Mouse (Mus musculus) layer of hippocampus, adult 8-10 months (tissue): Measurements from ENCODE around the gene Slc39a1. TPM values are rescaled to one million over a fixed set of nuclear protein-coding genes. Genes with fewer than 3 reads are reported as not detected.
"Not testable (repeated sequence)": the region's sequence is repeated elsewhere in the genome, so short reads cannot be mapped to it uniquely, and the experiment has no call there.

Experiments
- DNase-seq, 2 experiments: peaks; one replicate each; pipeline ENCODE4 v3.0.0; 2022; ENCODE audit warnings: low spot score in 2 of 2
- total RNA-seq, 4 experiments: library from RNA; stranded (reverse); gene quantifications; 2 replicates each; pipeline ENCODE4 v1.2.4; 2022

Slc39a1 gene
- total RNA-seq, 4 experiments from 2014 or later: 43.0 to 64.2 (median 50.4) TPM

DNA sequence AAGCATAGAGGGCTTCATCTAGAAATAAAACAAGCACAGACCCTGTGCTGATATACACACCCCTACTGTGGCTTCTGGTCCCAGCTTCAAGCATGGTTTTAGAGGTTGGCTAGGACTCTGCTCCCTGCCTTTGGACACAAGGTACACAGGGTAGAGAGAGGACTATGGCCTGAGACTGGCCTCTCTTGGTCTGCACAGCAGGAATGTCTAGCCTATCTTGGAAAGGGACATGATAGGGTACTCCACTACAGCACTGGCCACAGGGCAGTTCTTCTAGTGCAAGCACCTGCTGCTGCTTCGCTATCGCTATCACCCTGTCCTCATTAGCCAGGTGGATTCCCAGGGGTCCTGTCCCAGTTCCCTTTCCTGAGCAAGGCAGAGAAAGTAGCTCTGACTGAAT lies 6.7 kb upstream of the Slc39a1 start:
- no peak for DNase-seq

DNA sequence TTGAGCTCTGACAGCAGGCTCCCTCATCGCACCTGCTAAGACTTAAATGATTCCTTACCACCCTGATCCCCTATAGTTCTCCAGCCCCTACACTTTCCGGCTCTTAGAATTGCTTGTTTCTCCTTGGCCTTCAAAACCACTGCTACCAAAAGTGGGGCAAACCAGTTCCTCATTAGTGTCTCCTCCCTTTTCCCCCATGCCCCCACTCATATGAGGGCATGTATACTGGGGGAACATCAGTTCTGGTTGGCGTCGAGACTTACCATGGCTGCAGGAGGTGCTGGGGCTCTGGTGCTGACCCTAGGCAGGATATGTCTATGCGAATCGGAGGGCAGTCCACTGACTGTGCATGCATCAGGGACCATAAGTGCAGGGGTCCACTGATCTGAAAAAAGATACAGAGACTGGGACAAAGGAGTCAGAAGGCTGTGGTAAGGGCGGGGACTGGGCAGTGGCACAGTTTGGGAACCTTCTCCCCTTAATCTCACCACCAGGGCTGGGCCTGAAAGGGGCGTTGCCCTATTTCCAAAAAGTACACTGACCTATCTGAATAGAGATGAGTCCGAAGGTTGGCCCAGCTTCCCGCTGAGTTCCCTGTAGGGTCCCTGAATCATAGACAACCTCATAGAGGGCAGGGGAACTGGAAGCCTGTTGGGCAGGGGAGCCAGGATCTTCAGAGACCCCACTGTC lies 6.2 kb upstream of the Slc39a1 start:
- no peak for DNase-seq

DNA sequence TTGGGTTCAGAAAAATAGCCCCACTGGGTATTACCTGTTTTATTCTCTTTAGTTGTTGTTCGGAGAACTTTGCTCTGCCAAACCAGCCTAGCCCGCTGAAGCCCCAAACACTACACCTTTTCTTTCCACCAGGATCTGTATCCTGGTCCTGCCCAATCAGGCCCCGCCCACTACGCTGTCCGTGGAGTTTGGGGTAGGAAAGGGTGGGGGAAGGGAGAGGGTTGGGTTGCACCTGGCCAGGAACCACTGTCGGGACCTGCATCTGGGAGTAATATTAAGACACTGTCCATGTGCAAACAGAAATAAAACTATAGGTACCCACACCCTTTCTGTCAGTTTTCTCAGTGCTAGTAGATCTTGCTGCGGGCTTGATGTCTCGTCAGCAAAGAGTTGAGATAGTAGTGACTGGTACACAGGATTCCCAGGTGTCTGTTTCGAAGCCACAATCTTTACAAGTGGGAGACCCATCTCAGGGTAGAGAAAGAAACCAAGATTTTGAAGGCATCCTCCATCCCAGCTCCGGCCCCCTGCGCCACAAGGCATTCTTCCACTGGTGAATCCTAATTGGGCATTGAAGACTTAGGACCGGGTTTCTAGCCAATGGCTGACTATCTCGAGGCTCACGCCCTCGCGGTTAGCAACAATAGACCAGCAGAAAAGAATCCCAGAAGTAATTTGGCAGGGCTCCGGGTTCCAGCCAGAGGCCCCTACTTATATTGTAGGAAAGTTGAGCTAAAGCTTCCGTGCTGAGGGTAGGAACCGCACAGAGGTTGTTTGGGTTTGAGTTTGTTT lies 4.8 kb upstream of the Slc39a1 start, which contains the start of gene Creb3l4:
TSS of gene Creb3l4 (minus strand) at position 529 of the 792 bp plus-strand sequence.
- no peak for DNase-seq

DNA sequence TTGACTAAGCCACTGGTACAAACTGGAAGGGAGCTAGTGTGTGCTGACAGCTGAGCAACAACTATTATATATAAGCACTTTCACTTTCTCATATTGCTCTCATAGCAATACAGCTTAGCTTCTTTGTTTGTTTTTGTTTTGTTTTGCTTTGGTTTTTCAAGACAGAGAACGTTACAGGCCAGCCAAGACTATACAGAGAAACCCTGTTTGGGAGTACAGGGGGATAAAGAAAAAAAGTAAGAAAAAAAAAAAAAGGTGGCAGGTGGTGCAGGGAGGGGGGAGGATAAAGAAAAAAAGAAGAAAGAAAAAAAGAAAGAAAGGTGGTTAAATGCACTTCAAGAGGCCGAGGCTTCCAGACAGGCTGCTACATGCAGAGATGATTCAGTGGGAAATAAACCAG lies 2.6 kb upstream of the Slc39a1 start:
- DNase-seq: no peak

DNA sequence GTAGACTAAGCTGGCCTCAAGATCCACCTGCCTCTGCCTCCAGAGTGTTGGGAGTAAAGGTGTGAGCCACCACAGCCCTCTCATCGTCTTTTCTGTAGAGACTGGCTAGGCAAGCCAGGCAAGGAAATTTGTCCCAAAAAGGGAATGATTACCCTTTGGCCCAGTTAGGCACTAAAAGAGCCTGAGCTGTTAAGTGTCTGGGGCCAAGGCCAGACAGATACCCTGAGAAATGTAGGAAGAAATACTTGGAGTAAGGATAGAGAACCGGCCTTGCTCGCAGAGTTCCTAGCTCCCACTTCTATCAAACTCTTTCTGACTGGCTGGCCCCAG lies 377 bp upstream of the Slc39a1 start:
- DNase-seq: no peak

DNA sequence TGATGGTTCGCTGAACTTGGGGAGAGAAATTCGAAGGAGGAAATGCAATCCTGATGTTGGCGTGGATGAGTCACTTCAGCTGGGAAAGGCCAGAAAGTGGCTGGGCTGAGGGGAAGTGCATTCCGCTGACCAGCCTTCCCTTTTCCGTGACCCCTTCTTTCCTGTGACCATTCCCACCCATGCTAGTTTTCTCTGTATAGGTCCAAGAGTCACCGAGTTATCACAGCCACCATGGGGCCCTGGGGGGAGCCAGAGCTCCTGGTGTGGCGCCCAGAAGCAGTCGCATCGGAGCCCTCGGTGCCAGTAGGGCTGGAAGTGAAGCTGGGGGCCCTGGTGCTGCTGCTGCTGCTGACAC lies 751 bp downstream of the Slc39a1 start:
- no peak for DNase-seq

DNA sequence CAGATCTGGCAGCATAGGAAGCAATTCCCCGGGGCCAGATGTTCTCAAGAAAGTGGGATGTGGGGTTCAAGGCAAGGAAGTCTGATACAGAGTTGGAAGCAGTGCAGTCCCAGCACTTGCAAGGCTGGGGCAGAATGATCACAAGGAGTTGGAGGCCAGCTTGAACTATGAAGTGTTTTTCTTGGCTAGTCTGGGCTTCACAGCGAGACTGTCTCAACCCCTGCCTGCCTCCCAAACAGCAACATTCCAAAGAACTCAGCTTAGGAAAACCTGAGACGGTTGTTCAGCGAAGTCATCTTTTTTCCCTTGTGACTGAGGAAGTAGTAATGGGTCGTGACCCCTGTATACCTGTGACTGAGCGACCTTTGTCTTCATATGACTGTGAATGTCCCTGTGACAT lies 2.8 kb downstream of the Slc39a1 start:
- no peak for DNase-seq

DNA sequence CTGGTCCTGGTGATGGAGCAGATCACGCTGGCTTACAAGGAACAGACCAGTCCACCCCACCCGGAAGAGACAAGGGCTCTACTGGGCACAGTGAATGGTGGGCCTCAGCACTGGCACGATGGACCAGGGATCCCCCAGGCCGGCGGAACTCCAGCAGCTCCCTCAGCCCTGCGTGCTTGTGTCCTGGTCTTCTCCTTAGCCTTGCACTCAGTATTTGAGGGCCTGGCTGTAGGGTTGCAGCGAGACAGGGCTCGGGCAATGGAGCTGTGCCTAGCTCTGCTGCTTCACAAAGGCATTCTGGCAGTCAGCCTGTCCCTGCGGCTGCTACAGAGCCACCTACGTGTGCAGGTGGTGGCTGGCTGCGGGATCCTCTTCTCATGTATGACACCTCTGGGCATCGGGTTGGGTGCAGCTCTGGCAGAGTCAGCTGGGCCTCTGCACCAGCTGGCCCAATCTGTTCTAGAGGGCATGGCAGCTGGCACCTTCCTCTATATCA lies 3.8 kb downstream of the Slc39a1 start:
- not testable (repeated sequence) for DNase-seq

DNA sequence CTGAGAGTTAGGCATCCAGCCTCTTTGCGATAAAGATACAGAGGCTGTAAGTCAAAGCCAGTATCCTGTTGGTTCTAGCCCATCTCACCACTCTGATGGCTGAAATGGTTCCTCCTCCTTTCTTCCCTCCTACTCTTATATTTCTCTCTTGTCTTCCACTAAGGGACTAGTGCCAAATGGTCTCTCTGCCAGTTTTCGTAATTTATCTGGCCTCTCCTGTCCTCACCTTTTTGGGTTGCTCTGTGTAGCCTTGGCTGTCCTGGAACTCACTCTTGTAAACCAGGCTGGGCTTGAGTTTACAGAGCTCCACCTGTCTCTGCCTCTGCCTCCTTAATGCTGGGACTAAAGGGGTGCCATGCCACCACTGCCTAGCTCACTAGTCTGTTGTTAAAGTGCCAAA lies 4.7 kb downstream of the Slc39a1 start:
- not testable (repeated sequence) for DNase-seq

DNA sequence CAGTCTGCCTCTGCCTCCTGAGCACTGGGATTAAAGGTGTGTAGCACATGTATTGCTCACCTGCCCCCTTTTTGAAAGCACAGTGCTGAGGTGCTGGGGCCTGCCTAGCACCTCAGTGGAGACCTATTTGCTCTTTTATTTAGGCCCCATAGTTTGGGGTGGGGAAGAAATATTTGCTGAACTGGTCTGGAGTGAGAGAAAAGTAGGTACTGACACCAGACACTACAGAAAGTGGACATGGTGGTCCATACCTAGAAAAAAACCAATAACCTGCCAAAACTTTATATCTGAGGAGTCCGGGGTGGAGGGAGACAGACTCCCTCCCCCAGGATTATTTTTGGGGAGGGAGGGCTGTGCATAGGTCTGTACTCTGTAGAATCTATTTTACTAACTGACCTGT lies 5.2 kb downstream of the Slc39a1 start:
- not testable (repeated sequence) for DNase-seq

DNA sequence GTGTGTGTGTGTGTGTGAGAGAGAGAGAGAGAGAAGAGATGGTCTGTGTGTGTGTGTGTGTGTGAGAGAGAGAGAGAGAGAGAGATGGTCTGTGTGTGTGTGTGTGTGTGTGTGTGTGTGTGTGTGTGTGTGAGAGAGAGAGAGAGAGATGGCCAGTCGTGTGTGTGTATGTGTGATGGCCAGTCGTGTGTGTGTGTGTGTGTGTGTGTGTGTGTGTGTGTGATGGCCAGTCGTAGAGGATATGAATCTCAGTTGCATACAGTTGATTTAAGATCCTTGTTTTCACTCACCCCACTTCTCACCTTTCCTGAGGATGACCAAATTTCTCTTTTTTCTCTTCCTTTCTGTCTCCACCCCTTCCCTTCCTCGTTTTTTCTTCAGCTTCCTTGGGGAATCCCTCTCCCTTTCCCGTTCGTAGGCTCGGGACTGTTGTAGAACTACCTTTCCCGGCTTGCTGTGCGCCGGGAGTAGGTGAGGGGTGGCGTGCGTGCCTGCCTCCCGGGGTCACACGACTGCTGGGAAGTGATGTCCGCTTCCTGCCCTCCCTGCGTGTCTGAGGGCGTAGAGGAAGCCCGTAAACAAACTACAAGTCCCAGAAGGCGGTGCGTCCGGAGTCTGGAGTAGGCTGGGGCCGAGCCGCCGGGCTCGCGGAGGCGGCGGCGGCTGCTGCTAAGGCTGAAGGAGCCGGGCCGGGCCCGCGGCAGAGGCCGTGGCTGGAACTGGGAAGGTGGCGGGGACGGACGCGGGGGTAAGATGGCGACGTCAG lies 5.9 kb downstream of the Slc39a1 start, which contains the start of gene Crtc2:
TSS of gene Crtc2 (plus strand) at position 511 of the 766 bp plus-strand sequence.
- peak; percentile 97 to 98 for DNase-seq

DNA sequence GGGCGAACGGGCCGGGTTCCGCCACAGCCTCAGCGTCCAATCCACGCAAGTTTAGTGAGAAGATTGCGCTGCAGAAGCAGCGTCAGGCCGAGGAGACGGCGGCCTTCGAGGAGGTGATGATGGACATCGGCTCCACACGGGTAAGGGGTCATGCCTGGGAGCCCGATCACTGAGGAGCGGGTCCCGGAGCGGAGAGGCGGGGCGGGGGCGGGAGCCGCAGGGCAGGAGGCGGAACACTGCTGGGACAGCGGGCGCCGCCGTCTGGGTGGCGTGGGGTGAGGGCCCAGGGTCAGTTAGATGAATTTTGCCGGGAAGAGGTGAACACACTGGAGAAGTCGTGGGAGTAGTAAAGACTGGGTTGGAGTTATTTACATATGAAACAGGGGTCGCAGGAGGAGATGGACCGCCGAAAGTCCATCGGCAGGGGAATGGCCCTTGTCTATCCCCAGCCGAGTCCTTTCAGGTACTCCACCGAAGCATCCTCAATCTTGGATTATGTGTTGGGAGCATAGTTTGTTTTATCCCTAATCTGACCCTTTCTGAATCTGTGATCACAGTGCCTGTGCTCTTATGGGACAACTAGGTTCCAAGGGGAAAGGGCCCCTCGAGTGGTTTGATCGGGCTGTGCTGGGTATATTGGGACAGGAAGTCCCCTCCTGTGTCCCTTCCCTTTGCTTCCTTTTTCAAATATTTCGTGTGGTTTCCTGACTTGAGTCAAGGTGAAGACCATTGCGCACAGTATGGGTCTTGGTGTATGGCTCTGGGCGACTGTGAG lies 6.6 kb downstream of the Slc39a1 start:
- DNase-seq: no peak

DNA sequence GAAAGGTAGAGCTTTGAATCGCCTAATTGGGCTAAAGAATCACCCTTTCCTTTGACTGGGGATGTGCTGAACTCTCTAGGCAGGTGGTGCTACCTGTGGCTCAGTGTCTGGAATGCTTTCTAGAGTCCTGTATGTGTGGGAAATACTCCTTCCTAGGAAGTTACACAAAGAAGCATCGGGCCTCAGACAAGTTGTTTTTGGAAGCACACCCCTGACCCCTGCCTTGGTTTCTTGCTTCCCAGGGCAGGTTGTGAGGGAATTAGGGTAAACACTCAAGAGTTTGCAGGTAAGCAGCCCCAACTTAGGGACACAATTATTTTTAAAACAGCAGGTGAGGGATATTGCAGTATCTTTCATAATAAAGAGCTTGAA lies 7.2 kb downstream of the Slc39a1 start:
- DNase-seq: no peak

DNA sequence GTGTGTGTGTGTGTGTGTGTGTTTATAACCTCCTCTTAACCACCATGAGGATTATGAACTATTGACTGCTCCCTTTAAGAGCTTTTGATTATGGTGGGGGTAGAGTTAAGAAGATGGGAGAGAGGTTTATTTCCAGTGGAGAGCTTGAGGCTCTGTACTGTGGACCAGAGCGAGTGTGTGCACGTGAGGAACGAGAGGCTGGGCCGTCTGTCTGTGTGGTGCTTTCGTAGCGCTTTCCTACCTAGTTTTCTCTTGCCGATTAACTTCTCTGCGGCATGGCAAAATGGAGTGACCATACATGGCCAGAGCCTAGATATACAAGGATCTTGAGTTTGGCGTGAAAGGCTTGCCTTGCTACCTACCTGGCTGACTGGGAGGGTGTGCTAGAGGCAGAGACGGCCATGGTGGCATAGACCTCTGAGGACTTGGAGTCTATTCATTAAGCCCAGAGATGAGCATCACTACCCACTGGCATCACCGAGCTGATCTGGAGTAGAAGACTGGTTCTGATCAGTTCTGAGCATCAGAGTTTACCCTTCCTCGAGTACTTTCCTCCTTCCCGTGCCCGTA lies 7.9 kb downstream of the Slc39a1 start:
- no peak for DNase-seq

DNA sequence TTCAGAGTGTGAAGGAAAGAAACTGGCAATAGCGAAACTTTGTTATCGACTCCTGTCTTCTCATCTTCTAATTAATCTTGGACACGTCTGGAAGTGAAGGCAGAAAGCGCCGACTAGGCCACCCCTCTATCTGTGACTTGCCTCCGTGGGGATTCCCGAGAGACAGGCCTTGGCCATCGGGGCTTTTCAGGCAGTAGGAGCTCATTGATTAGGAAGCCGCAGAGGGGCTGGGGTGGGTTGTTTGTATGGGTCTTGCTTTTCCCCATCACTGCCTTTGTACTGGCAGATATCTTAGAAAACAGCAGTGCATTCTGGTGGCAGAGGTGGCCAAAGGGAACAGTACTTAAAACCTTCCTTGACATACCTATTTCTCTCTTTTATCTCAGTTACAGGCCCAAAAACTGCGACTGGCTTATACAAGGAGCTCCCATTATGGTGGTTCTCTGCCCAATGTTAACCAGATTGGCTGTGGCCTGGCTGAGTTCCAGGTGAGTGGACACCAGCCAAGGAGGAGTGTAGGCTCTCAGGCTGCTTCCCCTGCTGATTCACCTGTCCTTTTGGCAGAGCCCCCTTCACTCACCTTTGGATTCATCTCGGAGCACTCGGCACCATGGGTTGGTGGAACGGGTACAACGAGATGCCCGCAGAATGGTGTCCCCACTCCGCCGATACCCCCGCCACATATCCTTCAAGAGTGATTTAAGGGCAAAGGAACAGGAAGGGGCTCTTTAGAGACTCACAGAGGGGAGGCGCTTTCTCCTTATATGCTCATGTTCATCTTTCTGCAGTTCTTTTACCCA lies 9.0 kb downstream of the Slc39a1 start:
- no peak for DNase-seq

DNA sequence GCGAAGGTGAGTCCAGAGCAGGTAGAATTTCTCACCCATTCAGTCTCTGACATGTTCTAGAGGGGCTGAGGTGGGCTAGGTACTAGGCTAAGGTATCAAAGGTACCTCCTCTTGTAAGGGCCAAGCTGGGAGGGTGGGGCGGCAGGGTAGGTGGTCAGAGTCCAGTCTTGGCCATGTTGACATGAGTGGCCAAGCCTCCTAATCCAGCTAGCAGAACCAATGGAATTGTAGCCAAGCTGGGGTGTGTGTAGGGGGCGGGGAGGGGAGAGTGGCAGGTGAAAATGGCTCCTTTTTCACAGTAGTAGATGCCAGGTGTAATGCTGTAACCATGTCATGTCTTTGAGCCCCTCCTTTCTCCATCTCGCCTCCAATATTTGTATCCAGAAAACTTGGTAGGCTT lies 10.5 kb downstream of the Slc39a1 start:
- no peak for DNase-seq

DNA sequence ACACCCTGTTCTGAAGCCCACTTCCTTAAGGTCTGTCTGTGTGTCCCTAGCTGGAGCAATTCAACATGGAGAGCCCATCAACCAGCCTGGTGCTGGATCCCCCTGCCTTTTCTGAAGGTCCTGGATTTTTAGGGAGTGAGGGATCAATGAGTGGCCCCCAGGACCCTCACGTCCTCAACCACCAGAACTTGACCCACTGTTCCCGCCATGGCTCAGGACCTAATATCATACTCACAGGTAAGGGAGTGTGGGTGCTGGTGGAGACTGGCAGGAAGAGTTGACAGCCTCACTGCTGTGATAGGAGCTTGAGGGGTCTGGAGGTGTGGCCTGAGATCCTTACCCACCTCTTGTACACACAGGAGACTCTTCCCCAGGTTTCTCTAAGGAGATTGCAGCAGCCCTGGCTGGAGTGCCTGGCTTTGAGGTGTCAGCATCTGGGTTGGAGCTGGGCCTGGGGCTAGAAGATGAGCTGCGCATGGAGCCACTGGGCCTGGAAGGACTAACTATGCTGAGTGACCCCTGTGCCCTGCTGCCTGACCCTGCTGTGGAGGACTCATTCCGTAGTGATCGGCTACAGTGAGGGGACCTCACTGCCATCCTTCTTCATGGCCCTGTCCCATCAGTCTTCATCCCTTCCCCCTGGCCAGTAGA lies 15.3 kb downstream of the Slc39a1 start:
- DNase-seq: no peak

DNA sequence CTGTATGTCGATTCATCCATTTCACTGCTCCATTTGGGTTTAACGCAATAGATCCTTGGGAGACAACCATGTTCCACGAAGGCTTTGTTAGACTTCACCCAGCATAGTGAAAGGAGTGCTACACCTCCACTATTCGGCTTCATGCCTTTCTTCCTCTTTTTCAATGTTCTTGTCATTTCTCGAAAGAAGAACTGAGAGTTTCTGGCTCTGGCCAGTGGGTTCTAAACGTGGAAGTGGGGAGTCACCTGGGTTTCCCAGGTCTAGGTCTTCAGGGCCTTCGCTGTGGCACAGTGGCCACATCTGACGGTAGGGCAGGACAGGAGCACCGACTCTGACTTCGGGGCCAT lies 16.7 kb downstream of the Slc39a1 start:
- no peak for DNase-seq

DNA sequence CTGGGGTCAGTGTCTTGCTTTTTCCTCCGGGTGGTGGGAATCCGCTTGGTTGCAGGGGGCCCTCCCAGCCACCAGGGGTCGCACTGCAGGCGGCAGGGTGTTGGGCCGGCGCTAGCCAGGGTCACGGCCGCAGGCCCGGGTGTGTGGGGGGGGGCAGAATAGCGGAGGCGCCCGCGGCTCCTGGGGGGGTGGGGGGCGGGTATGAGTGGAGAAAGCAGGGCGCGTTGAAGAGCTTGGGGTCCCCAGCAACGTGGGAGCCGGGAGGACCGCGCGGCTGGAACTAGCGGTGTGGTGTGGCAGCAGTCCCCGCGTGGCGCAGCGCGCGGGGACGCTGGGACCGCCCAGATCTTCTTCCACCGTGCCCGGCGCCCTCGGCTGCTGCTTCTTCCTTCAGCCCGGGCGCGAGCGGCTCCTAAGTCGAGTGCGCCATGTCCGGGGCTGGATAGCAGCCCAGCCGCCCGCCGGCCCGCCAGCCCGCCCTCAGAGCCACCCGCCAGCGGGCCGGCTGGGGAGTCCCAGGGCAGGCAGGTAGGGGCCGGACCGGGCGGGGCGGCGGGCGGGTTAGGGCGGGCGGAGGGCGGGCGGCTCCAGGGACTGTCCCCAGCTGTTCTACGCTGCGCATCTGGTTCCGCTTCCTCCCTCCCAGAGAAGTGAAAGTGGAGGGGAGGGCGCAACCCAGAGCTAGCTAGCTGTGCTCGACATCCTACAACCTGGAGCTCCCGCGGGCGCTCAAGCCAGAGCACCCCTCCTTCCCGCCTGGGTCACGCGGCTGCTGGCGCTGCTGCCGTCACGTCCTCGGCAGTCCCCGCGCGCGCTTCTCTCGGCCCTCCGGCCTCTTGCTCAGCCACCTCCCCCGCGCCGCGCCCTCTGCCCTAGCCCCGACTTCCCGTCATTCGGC lies 17.3 kb downstream of the Slc39a1 start, which contains the start of gene Dennd4b:
TSS of gene Dennd4b (plus strand) at position 152 of the 898 bp plus-strand sequence.
- DNase-seq: peak; percentile 73 to 84
